Comparison of ENCODE assay signal across 19 mouse cellular contexts in genomic region chr6:54142848-54143651, GRCm38 (mm10).
A peak's percentile ranks its signal among the peaks of the same experiment; 100 is the strongest.
DNase-seq lines count a peak whose midpoint lies in the region; ATAC-seq and TF ChIP-seq lines count a peak whose summit lies in the region.
"Had no signal": no experiment of that assay in that cellular context is flagged by ENCODE, and none has a peak within 500 bp of the region (broad histone marks: within the 10 kb centered on the region; RNA-seq: fewer than 3 reads in every experiment).

No protein-coding gene starts in this region.

- intact Hi-C loops in left cerebral cortex, postnatal 36 days (cut with DNase I) = no loop called here

- H3K36me3 ChIP-seq in liver, embryonic 16.5 days (ENCODE audit: control insufficient read depth, insufficient read depth) = no peaks in the 10 kb centered on the region
- no peaks in the 10 kb centered on the region for H3K36me3 ChIP-seq in splenic B cell, adult 2 months (ENCODE audit: control insufficient read depth, insufficient read depth, low read length, poor library complexity, severe bottlenecking)
- H3K36me3 ChIP-seq: limb, embryonic 10.5 days; lung, embryonic 15.5 days had no signal

- 35% methylated on average over 11 of the region's 11 CpGs for WGBS in liver, embryonic 16.5 days (ENCODE audit: insufficient replicate concordance)

- ATAC-seq in liver, embryonic 16.5 days (ENCODE audit: low read depth) = no peak
- peak; percentile 94 for ATAC-seq in hematopoietic stem cell, adult 5-6 weeks (replicated peaks in 1 of 2; ENCODE audit: insufficient read depth in 1 of 2, low FRiP score in 2 of 2, low TSS enrichment in 1 of 2, low read depth in 1 of 2, poor library complexity in 2 of 2, severe bottlenecking in 2 of 2)
- ATAC-seq: activated CD4-positive, CD25-positive, alpha-beta regulatory T cell, adult 4 months; forebrain, embryonic 16.5 days had no signal

- no peak overlapping the region for H3K4me3 ChIP-seq in liver, embryonic 16.5 days (ENCODE audit: low read depth, low read length)
- no peak overlapping the region for H3K4me3 ChIP-seq in layer of hippocampus, adult 2 months
- H3K4me3 ChIP-seq: limb, embryonic 10.5 days; lung, embryonic 15.5 days; myocyte had no signal

- no peaks in the 10 kb centered on the region; the same call in 1 of the 2 replicates for H3K4me1 ChIP-seq in liver, embryonic 16.5 days (ENCODE audit: control insufficient read depth, low read depth, low read length)

- H3K27me3 ChIP-seq in liver, embryonic 16.5 days (ENCODE audit: control insufficient read depth, insufficient read depth, low read depth, low read length) = no peaks in the 10 kb centered on the region
- no peaks in the 10 kb centered on the region for H3K27me3 ChIP-seq in splenic B cell, adult 2 months (ENCODE audit: control insufficient read depth, insufficient read depth, low read length, poor library complexity, severe bottlenecking)
- H3K27me3 ChIP-seq: CH12.LX; lung, embryonic 15.5 days had no signal

- peak overlapping the region; percentile 63 for H3K27ac ChIP-seq in liver, embryonic 16.5 days (ENCODE audit: low read length)
- no peak overlapping the region for H3K27ac ChIP-seq in layer of hippocampus, adult 2 months
- H3K27ac ChIP-seq: limb, embryonic 10.5 days; lung, embryonic 15.5 days had no signal

- H3K4me2 ChIP-seq in liver, embryonic 16.5 days (ENCODE audit: low read depth, low read length) = no peak overlapping the region
- H3K4me2 ChIP-seq: heart, embryonic 11.5 days; lung, embryonic 15.5 days had no signal

- H3K9ac ChIP-seq in liver, embryonic 16.5 days (ENCODE audit: low read depth, low read length) = no peak overlapping the region
- H3K9ac ChIP-seq: lung, embryonic 15.5 days had no signal

- no peaks in the 10 kb centered on the region for H3K9me3 ChIP-seq in liver, embryonic 16.5 days (replicated peaks; ENCODE audit: control insufficient read depth, low read length)
- H3K9me3 ChIP-seq: limb, embryonic 10.5 days; lung, embryonic 15.5 days had no signal

- DNase-seq in liver = no peak
- DNase-seq in CD4-positive, CD25-positive, alpha-beta regulatory T cell, adult 2 months (ENCODE audit: low read depth, low spot score) = peak; percentile 46
- DNase-seq in splenic B cell, adult 2 months (ENCODE audit: low read depth, low spot score) = peak; percentile 41
- DNase-seq in layer of hippocampus, adult 2 months (ENCODE audit: low spot score in 2 of 2) = no peak
- DNase-seq in urinary bladder, postnatal 4 days (ENCODE audit: low spot score in 2 of 2) = no peak
- DNase-seq in left cerebral cortex, postnatal 36 days (ENCODE audit: low spot score in 2 of 2) = no peak
- DNase-seq: cerebellum, postnatal 14 days; heart, postnatal 36 days; kidney, adult 9 months; right cerebral cortex, postnatal 25 days had no signal

- no peak for TF ChIP-seq CTCF in layer of hippocampus, adult 2 months (conservative IDR thresholded peaks at IDR 0.05)

Comparison
In these comparisons a context has a peak if more than half of its experiments do, and no peak if none do; other contexts are left out.
1. DNase-seq: peak in CD4-positive, CD25-positive, alpha-beta regulatory T cell, adult 2 months (single experiment) and splenic B cell, adult 2 months (single experiment); none in liver (single experiment), layer of hippocampus, adult 2 months (0 of 2), urinary bladder, postnatal 4 days (0 of 2) and left cerebral cortex, postnatal 36 days (0 of 2).